Mouse (Mus musculus): ENCODE data around the gene Nfya.
"Not testable (repeated sequence)": the region's sequence is repeated elsewhere in the genome, so short reads cannot be mapped to it uniquely, and the experiment has no call there.

Gene Nfya

DNA sequence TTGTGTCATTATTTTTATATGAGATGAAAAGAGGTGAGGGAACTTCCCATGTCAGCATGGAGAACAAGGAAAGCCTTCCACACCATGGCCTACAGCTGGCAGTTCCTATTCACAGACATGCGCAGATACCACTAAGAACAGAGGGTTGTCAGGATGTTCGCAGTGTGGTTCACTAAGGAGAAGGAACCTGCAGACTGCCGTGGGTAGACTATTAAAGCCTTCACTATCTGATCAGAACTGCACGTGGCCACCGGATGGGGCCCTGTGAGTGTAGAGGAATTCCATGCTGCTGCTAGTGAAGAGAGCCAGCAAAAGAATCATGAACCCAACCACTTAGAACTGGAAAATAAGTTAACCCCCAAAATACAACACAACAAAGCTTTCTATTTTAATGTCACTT lies 20.3 kb downstream of the Nfya start:
- DNase-seq: no peak

DNA sequence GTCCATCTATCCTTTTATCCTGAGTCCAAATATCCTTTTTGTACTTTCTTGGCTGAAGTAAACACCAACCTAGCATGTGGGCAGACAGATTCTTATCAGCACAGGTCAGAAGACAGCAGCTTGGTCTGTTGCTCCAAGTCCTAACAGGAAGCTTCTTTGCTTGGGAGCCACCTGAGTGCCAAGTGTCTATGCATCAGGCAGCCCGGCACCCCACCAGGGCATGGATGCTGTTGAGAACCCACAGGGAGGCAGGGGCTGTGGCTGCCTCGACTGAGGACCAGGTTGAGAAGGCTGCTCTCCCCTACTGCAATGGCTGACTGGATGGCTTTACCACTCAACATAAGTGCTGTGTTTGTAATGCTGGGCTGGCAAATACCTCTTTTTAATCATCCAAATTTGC lies 21.0 kb downstream of the Nfya start:
- no peak for DNase-seq

- DNase-seq: no peak
Measured at GRCm38 (mm10) chr17:48385786-48386461, 23.8 kb downstream of the Nfya start.

DNA sequence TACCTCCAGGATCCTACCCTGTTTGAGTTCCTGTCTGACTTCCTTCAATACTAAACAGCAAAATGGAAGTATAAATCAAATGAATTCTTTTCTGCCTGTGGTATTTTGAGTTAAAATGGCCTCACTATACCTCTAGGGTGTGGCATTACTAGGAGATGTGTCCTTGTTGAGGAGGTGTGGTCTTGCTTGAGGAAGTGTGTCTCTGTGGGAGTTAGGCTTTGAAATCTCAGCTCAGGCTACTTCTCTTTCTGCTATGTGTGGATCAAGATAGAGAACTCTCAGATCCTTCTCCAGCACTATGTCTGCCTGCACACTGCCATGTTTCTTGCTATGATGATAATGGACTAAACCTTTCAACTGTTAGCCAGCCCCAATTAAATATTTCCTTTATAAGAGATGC lies 30.7 kb downstream of the Nfya start:
- DNase-seq: no peak

DNA sequence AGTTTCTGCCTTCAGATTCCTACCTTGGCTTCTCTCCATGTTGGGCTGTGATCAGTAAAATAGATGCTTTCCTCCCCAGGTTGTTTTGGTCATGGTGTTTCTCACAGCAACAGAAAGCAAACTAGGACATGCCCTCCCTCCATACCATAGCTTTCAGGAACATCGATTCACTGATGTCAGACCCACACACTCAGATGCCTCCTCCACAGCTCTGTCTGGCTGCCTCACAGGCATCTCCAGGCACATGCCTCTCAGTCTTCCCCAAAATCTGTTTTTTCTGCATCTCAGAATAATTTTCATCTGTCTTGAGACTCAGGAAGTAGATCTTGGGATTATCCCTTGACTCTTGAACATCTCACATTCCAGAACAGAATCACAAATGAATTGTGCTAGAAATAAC lies 33.6 kb downstream of the Nfya start:
- no peak for DNase-seq

DNA sequence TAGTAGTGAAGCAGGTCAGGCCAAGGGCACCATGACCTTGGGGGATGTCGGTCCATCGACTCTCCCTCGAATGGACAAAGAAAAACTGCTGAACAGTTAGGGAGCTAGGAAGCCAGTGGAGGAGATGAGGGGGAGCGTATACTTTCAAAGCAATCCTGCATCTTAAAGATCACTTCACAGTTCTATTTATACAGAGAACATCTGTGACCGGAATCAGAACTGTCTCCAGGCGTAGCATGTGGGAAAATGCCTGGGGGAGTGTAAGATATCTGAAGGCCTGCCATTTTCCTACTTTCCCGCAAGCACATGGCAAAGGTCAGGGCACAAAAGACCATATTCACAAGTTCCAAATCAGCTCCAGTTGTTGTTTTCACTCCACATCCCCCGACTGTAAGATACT lies 36.7 kb downstream of the Nfya start:
- peak; percentile 6 for DNase-seq

GRCm38 (mm10) chr17:48371621-48372020 lies 38.1 kb downstream of the Nfya start:
- no peak for DNase-seq

GRCm38 (mm10) chr17:48366806-48367205 lies 42.9 kb downstream of the Nfya start:
- DNase-seq: no peak

GRCm38 (mm10) chr17:48365511-48366155 lies 44.1 kb downstream of the Nfya start:
- no peak for DNase-seq

- DNase-seq: no peak
Measured at GRCm38 (mm10) chr17:48363421-48363965, 46.2 kb downstream of the Nfya start.

GRCm38 (mm10) chr17:48362966-48363365 lies 46.7 kb downstream of the Nfya start:
- DNase-seq: no peak

DNA sequence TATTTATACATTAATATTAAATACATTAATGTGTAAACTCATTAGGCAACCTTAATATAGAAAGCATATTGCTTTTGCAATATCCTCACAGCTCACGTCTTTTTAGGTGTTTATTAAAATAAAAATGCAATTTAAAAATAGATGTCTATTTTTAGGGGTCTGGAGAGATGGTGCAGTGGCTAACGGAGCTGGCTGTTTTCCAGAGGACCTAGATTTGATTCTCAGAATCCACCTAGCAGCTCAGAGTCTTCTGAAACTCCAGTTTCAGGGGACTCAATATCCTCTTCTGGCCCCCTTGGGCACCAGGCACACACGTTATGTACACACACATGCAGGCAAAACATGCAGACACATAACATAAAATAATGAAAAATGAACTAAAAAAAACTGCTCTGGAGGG lies 47.4 kb downstream of the Nfya start:
- no peak for DNase-seq

DNA sequence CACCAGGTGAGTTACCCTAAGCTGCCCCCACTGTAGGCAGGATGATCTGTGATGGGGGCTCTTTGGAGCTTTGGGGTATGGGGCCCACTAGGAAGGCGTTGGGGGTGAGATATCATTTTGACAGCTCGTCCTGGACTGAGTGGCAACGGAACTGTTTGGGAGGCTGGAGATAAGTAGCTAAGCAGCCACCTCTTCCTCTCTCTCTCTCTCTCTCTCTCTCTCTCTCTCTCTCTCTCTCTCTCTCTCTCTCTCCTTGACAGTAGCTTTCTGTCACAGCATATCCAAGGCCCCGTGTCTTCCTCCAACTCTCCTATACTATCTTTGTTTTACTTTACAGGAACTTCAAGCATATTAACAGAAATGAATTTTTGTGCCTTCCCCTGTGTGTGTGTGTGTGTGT lies 49.2 kb downstream of the Nfya start:
- no peak for DNase-seq

DNA sequence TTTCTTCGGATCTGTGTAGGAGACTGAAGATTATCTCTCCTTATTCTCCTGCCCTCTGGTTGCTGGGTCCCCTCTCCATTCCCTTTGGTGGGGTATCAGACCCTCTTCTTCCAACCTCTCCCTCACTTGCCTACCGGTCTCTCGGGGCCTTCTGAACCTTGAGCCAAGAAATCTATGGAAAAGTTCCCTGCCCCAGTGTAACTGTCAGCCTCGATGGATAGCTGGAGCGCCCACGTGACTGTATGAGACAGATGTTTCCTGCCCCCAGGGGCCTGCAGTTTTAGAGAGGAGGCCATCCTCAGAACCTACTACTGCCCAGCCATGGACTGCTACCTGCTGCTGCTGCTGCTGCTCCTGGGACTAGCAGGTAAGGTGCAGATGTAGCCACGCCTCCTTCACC lies 50.1 kb downstream of the Nfya start, which contains the start of gene Treml1:
Gene Treml1 (plus strand): TSS at position 301 of the 400 bp plus-strand sequence.
- DNase-seq: no peak

DNA sequence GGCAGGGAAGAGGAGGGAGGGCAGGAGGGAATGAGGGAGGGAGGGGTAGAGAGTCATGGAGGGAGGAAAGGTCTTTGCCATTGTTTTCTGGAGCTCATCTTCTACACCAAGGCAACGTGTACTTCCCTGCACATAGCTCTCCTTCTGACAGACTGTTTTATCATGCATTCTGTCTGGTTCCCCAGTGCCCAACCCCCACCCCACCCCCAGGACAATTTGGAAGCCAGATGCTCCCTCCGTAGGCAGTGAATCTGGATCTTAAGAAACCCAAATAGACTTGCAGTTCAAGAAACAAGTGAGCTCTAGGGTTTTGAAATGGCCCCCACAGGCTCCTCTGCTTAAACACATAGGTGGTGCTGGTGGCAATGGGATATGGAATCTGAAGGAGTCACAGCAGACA lies 51.8 kb downstream of the Nfya start:
- no peak for DNase-seq

GRCm38 (mm10) chr17:48355822-48356221 lies 53.9 kb downstream of the Nfya start:
- no peak for DNase-seq

DNA sequence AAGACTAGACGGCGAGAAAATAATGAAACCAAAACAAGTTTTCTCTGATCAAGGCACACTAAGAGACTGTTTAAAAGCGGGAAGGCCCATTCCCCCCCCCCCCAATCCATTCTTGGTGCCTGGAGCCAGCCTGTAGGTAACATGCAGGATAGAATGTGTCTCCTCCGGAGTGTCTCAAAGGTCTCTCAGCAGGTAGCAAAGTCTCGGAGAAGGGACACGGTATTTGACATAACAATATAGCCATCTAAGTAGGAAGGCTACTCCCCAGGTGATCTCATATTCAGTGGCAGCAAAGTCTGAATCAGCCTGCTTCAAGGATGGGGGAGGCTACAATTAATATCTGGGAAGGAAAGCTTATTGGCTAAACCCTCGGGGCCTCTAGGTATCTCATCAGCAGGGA lies 56.7 kb downstream of the Nfya start:
- not testable (repeated sequence) for DNase-seq

- no peak for DNase-seq
Measured at GRCm38 (mm10) chr17:48350681-48351193, 59.0 kb downstream of the Nfya start.

DNA sequence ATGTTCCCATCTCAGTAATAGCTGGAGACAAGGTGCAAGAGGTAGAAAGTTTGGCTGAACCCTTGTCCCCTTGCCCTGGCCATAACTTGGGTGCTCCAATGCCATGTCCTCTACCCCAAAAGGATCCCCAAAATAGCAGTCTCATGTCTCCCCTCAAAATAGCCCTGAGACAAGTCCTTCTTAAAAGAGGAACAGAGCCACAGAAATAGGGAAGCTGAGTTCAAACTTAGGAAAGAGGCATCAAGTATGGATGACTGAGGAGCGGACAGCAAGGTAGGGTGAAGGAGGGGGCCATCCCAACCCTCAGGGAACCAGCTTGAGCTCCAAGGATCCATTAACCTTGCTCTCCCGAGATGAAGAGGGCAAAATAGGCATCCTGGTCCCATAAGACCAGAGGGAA lies 62.4 kb downstream of the Nfya start:
- DNase-seq: no peak

- no peak for DNase-seq
Measured at GRCm38 (mm10) chr17:48346834-48347233, 62.9 kb downstream of the Nfya start.

DNA sequence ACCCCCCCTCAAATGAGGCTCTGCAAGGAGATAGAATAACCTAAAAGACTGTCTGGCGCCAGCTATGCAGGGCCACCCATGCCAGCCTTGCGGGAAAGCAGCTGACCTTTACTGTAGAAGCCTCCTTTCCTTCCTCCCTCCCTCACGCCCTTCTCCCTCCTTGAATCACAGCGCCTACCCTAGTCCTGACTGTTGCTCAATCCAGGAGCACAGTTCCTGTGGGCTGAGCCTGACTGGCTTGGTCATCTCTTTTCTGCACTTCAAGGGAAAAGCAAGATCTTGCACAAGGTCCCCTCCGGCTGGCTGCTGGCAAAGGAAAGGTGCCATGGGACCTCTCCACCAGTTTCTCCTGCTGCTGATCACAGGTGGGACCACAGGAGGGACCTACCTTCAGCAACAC lies 63.5 kb downstream of the Nfya start, which contains the start of gene Trem2:
Gene Trem2 (plus strand): TSS at position 171 of the 400 bp plus-strand sequence.
- no peak for DNase-seq

GRCm38 (mm10) chr17:48345824-48346223 lies 63.9 kb downstream of the Nfya start:
- no peak for DNase-seq

DNA sequence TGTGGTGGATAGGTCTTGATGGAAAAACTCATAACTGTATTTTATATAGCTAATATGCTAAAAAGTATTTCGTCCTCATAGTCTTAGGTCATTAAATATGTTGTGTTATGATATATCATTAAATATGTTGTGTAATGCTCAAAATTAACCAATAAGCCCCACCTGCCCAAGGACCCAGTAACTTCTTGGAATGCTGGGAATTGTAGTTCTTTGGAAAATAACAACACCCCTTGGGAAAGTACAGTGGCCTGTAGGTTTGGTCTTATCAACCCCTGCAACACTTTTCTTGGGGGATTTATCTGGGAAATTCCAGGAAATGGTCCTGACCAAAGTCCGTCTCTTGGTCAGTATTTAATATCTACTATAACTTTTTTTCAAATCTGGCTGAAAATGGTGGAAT lies 66.6 kb downstream of the Nfya start:
- DNase-seq: no peak

- no peak for DNase-seq
Measured at GRCm38 (mm10) chr17:48341947-48342346, 67.8 kb downstream of the Nfya start.
